Mouse (Mus musculus) cerebellum, adult 18-20 months (tissue): ENCODE measurements around the gene Slc1a3.

Experiments used
- DNase-seq, 2 experiments: peaks; one replicate each; pipeline ENCODE4 v3.0.0; 2021

Gene Slc1a3

GRCm38 (mm10) chr15:8602362-8602761 lies 108.2 kb downstream of the Slc1a3 start:
- no peak for DNase-seq

- no peak for DNase-seq
These were observed 109.0 kb downstream of the Slc1a3 start for GRCm38 (mm10) chr15:8601312-8602146.

- no peak for DNase-seq
These were observed 114.1 kb downstream of the Slc1a3 start for GRCm38 (mm10) chr15:8596375-8596900.

GRCm38 (mm10) chr15:8595226-8595625 lies 115.3 kb downstream of the Slc1a3 start:
- no peak for DNase-seq

GRCm38 (mm10) chr15:8589503-8590116 lies 121.0 kb downstream of the Slc1a3 start:
- DNase-seq, result peak; percentile 67 to 84

- no peak for DNase-seq
These were observed 122.5 kb downstream of the Slc1a3 start for GRCm38 (mm10) chr15:8588065-8588464.

GRCm38 (mm10) chr15:8586822-8587281 lies 123.7 kb downstream of the Slc1a3 start:
- no peak for DNase-seq
